Mouse (Mus musculus) limb, embryonic 13.5 days (tissue): ENCODE measurements at regions not wholly inside any gene's neighbourhood (a gene's known extent, or its start where the extent isn't known, plus 50 kb on each side); places are given as distances from the start of the nearest gene placed in this dataset.

Experiments
- ATAC-seq: fragments of 200-750 bp; cut with Nextera tagmentation; 2 replicates; pipeline ENCODE4 v1.8.0; 2017; ENCODE audit warnings: low read depth, moderate number of reproducible peaks, moderate TSS enrichment; ENCODE audit not compliant: low FRiP score
- H3K27ac ChIP-seq: fragments of 300-500 bp; sonication (generic); 2 replicates; pipeline ENCODE4 v1.5.1; 2015; ENCODE audit warnings: inconsistent platforms, mild to moderate bottlenecking, moderate library complexity
- H3K27me3 ChIP-seq: fragments of 300-500 bp; sonication (generic); 2 replicates; pipeline ENCODE4 v1.6.1; 2015; ENCODE audit warnings: mild to moderate bottlenecking, inconsistent platforms
- H3K36me3 ChIP-seq: fragments of 300-500 bp; sonication (generic); 2 replicates; pipeline ENCODE4 v1.6.1; 2015; ENCODE audit warnings: inconsistent platforms, mild to moderate bottlenecking, moderate library complexity
- H3K4me1 ChIP-seq: fragments of 300-500 bp; sonication (generic); 2 replicates; pipeline ENCODE4 v1.6.1; 2015; ENCODE audit warnings: inconsistent platforms
- H3K4me2 ChIP-seq: fragments of 300-500 bp; sonication (generic); replicated peaks from 2 replicates; pipeline ENCODE4 v1.6.1; 2015; ENCODE audit warnings: inconsistent platforms, mild to moderate bottlenecking, moderate library complexity
- H3K4me3 ChIP-seq: fragments of 300-500 bp; sonication (generic); 2 replicates; pipeline ENCODE4 v1.5.1; 2015; ENCODE audit warnings: moderate library complexity, mild to moderate bottlenecking, inconsistent platforms
- H3K9ac ChIP-seq: fragments of 300-500 bp; sonication (generic); 2 replicates; pipeline ENCODE4 v1.6.1; 2015; ENCODE audit warnings: mild to moderate bottlenecking, inconsistent platforms
- H3K9me3 ChIP-seq: fragments of 300-500 bp; sonication (generic); 2 replicates; pipeline ENCODE4 v1.6.1; 2016; ENCODE audit warnings: inconsistent platforms
- WGBS: fragments of 180-500 bp; shearing (Covaris S2); methylation state at CpG from one replicate; pipeline ENCODE4 v1.1.7; 2015; 5-methylcytosine and 5-hydroxymethylcytosine counted together

- no peak overlapping the region for H3K27ac ChIP-seq
- ATAC-seq, result no peak
- no peak overlapping the region for H3K4me2 ChIP-seq
- H3K9me3 ChIP-seq, result no peaks in the 10 kb centered on the region
- 72% methylated on average over 1 of the region's 1 CpGs for WGBS
- H3K4me3 ChIP-seq, result no peak overlapping the region
- H3K9ac ChIP-seq, result no peak overlapping the region
- no peaks in the 10 kb centered on the region for H3K36me3 ChIP-seq
- H3K4me1 ChIP-seq, result no peaks in the 10 kb centered on the region
- H3K27me3 ChIP-seq, result no peaks in the 10 kb centered on the region
These were observed 52.6 kb downstream of the Gm10358 start for GRCm38 (mm10) chr8:75353786-75354185.

DNA sequence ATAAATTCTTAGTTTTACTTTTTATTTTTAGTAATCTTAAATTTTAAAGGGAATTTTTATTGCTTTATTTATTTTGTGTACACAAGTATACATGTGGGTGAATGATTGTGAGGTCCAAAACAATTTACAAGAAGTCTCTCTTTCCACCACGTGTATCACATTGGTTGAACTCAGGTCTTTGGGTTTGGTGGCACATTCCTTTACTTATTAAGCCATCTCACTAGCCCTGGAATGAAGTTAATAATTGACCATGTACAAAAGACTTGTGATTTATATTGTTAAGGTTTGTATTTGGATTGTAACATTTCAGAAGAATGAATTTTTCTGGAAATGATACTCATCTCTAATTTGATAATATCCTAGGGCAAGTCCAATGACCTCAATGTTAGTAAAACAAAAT is 56.2 kb downstream of the Gm10358 start:
- no peaks in the 10 kb centered on the region for H3K4me1 ChIP-seq
- WGBS, result 58% methylated on average over 1 of the region's 1 CpGs
- no peak overlapping the region for H3K4me2 ChIP-seq
- H3K9me3 ChIP-seq, result no peaks in the 10 kb centered on the region
- ATAC-seq, result no peak
- H3K27ac ChIP-seq, result no peak overlapping the region
- H3K4me3 ChIP-seq, result no peak overlapping the region
- no peak overlapping the region for H3K9ac ChIP-seq
- no peaks in the 10 kb centered on the region for H3K27me3 ChIP-seq
- H3K36me3 ChIP-seq, result no peaks in the 10 kb centered on the region

DNA sequence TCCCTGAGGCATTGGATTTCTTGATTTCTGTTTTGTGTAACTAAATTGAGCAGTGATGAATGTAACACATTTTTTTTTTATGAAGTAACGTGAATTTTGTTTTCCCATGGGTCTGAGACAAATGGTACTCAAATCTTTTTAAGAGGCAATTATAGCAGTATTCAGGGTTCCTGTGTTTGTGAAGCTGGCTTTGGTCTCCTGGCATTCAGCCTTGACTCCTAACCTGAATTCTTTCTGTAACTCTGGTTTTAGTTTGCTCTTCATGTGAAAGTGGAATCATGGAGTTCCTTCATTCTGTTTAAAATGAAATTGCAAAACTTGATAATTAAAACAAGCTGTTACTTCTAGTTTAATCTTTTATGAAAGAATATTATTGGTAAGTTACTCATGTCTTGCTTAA is 58.3 kb downstream of the Gm10358 start:
- H3K36me3 ChIP-seq, result no peaks in the 10 kb centered on the region
- H3K4me2 ChIP-seq, result no peak overlapping the region
- H3K9me3 ChIP-seq, result no peaks in the 10 kb centered on the region
- H3K27ac ChIP-seq, result no peak overlapping the region
- H3K27me3 ChIP-seq, result no peaks in the 10 kb centered on the region
- no peak for ATAC-seq
- 36% methylated on average over 1 of the region's 1 CpGs for WGBS
- no peak overlapping the region for H3K9ac ChIP-seq
- H3K4me3 ChIP-seq, result no peak overlapping the region
- no peaks in the 10 kb centered on the region for H3K4me1 ChIP-seq

DNA sequence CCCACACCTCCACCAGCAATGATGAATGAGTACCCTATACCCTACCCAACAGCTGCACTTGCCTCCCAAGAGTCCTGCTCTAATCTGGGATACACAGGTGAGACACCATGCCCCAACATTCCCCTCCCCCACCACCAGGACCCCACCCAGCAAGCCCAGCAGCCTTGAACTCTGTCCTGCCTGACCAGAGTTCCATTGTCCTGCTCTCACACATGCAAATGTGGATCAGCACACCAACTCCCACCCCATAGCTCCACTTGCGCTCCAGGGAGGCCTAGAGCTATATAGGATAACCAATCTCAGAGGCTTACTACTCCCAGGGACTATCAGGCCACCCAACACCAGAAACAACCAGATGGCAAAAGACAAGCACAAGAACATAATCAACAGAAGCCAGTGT is 85.8 kb downstream of the Gm10358 start:
- no peak for ATAC-seq
- 75% methylated on average over 1 of the region's 1 CpGs for WGBS

GRCm38 (mm10) chr8:75318526-75318925 is 87.9 kb downstream of the Gm10358 start:
- Histone ChIP-seq H3K4me1 (0 out of 2 replicates have a peak, but pooled peaks cover 3% of the 10 kb centered on the region), H3K9ac (no peak overlapping the region), H3K4me2 (no peak overlapping the region), H3K36me3 (no peaks in the 10 kb centered on the region), H3K4me3 (no peak overlapping the region), H3K9me3 (no peaks in the 10 kb centered on the region), H3K27me3 (no peaks in the 10 kb centered on the region), H3K27ac (no peak overlapping the region)
- 25% methylated on average over 4 of the region's 4 CpGs for WGBS
- ATAC-seq, result no peak

More for the DNA sequence above, 85.8 kb downstream of the Gm10358 start:
- Histone ChIP-seq H3K9me3 (no peaks in the 10 kb centered on the region), H3K27me3 (no peaks in the 10 kb centered on the region), H3K9ac (no peak overlapping the region), H3K27ac (no peak overlapping the region), H3K36me3 (no peaks in the 10 kb centered on the region), H3K4me2 (no peak overlapping the region), H3K4me3 (no peak overlapping the region), H3K4me1 (no peaks in the 10 kb centered on the region)

- no peaks in the 10 kb centered on the region for H3K36me3 ChIP-seq
- H3K4me3 ChIP-seq, result no peak overlapping the region
- H3K4me1 ChIP-seq, result 0 out of 2 replicates have a peak, but pooled peaks cover 3% of the 10 kb centered on the region
- WGBS, result 9% methylated on average over 3 of the region's 3 CpGs
- no peak overlapping the region for H3K4me2 ChIP-seq
- H3K27ac ChIP-seq, result no peak overlapping the region
- peak; percentile 87 for ATAC-seq
- no peaks in the 10 kb centered on the region for H3K9me3 ChIP-seq
- H3K9ac ChIP-seq, result no peak overlapping the region
- H3K27me3 ChIP-seq, result no peaks in the 10 kb centered on the region
These were observed 90.5 kb downstream of the Gm10358 start for GRCm38 (mm10) chr8:75315886-75316285.

DNA sequence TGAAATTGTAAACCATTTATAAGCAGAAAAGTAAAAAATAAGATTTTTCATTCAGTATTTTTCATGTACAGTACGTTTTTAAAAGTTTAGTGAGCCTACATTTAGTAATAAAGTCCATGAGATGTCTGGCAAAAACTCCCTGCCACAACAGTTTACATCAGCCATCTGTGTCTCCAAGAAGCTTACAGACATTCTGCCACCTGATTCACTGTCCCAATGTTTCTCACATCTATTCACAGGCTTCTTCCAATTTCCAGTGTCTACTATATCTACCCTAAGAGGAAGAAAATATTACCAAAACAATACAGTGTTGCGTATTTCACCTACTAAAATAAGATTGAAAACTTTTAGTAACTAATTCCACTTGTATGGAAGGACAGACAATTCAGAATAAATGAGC is 95.7 kb downstream of the Rasd2 start:
- no peak overlapping the region for H3K27ac ChIP-seq
- H3K4me3 ChIP-seq, result no peak overlapping the region
- H3K27me3 ChIP-seq, result no peaks in the 10 kb centered on the region
- no peak overlapping the region for H3K4me2 ChIP-seq
- H3K9ac ChIP-seq, result no peak overlapping the region
- no peaks in the 10 kb centered on the region for H3K36me3 ChIP-seq
- no peaks in the 10 kb centered on the region for H3K9me3 ChIP-seq
- ATAC-seq, result no peak
- WGBS, result 68% methylated on average over 2 of the region's 2 CpGs
- no peaks in the 10 kb centered on the region for H3K4me1 ChIP-seq

- Histone ChIP-seq H3K9ac (no peak overlapping the region), H3K36me3 (no peaks in the 10 kb centered on the region), H3K27me3 (no peaks in the 10 kb centered on the region), H3K4me1 (no peaks in the 10 kb centered on the region), H3K27ac (no peak overlapping the region), H3K4me2 (no peak overlapping the region), H3K4me3 (no peak overlapping the region), H3K9me3 (no peaks in the 10 kb centered on the region)
- ATAC-seq, result no peak
- WGBS, result 87% methylated on average over 3 of the region's 3 CpGs
These were observed 78.2 kb downstream of the Rasd2 start for GRCm38 (mm10) chr8:75291921-75292320.

GRCm38 (mm10) chr8:75289933-75290332 is 76.2 kb downstream of the Rasd2 start:
- H3K4me3 ChIP-seq, result no peak overlapping the region
- no peaks in the 10 kb centered on the region for H3K9me3 ChIP-seq
- H3K36me3 ChIP-seq, result no peaks in the 10 kb centered on the region
- H3K9ac ChIP-seq, result no peak overlapping the region
- no peaks in the 10 kb centered on the region for H3K4me1 ChIP-seq
- no peaks in the 10 kb centered on the region for H3K27me3 ChIP-seq
- no peak overlapping the region for H3K27ac ChIP-seq
- H3K4me2 ChIP-seq, result no peak overlapping the region
- 77% methylated on average over 8 of the region's 8 CpGs for WGBS
- ATAC-seq, result no peak
